8 mouse cellular contexts compared by ENCODE assay signal in genomic region chr6:60828047-60828428, GRCm38 (mm10). TPM values are rescaled to one million over a fixed set of nuclear protein-coding genes. Genes with fewer than 3 reads are reported as not detected.
DNase-seq lines count a peak whose midpoint lies in the region; ATAC-seq lines count a peak whose summit lies in the region.

No protein-coding gene starts in this region.

- H3K27me3 ChIP-seq in heart, embryonic 16.5 days (ENCODE audit: control insufficient read depth, insufficient read depth, low read length), result no peaks in the 10 kb centered on the region; the same call in 1 of the 2 replicates
- H3K27me3 ChIP-seq in hindbrain, embryonic 14.5 days (ENCODE audit: control insufficient read depth, insufficient read depth, low read length), result no peaks in the 10 kb centered on the region
- H3K27me3 ChIP-seq in midbrain, embryonic 13.5 days, result no peaks in the 10 kb centered on the region; the same call in 1 of the 2 replicates

- H3K9ac ChIP-seq in heart, embryonic 16.5 days (ENCODE audit: low read length), result no peak overlapping the region; the same call in 1 of the 2 replicates
- peak overlapping the region; percentile 65 for H3K9ac ChIP-seq in hindbrain, embryonic 14.5 days
- peak overlapping the region; percentile 66 for H3K9ac ChIP-seq in midbrain, embryonic 13.5 days (replicated peaks)

- DNase-seq in heart, adult 9 months (ENCODE audit: low spot score in 2 of 2), result no peak
- no peak for DNase-seq in hindbrain, embryonic 14.5 days (ENCODE audit: low spot score)
- DNase-seq in adrenal gland, adult (ENCODE audit: inconsistent age in 2 of 2, low spot score in 1 of 2), result no peak
- DNase-seq in layer of hippocampus, postnatal 10 days (ENCODE audit: low spot score in 2 of 2), result no peak
- DNase-seq in right cerebral cortex, postnatal 14 days, result no peak

- 28% methylated on average over 1 of the region's 1 CpGs for WGBS in heart, embryonic 16.5 days
- 59% methylated on average over 1 of the region's 1 CpGs for WGBS in hindbrain, embryonic 14.5 days
- WGBS in midbrain, embryonic 13.5 days, result 67% methylated on average over 1 of the region's 1 CpGs

- peaks cover 4% of the 10 kb centered on the region; the same call in 1 of the 2 replicates for H3K4me1 ChIP-seq in heart, embryonic 16.5 days (ENCODE audit: control insufficient read depth, insufficient read depth, low read length)
- peaks cover 5% of the 10 kb centered on the region; the same call in 1 of the 2 replicates for H3K4me1 ChIP-seq in hindbrain, embryonic 14.5 days (replicated peaks; ENCODE audit: control insufficient read depth, insufficient read depth, low read length)
- H3K4me1 ChIP-seq in midbrain, embryonic 13.5 days (replicated peaks), result peaks cover 17% of the 10 kb centered on the region

- H3K4me2 ChIP-seq in heart, embryonic 16.5 days (ENCODE audit: low read depth, low read length), result peak overlapping the region; percentile 77
- peak overlapping the region; percentile 71 for H3K4me2 ChIP-seq in hindbrain, embryonic 14.5 days (replicated peaks)
- H3K4me2 ChIP-seq in midbrain, embryonic 13.5 days (replicated peaks), result peak overlapping the region; percentile 75

- H3K9me3 ChIP-seq in heart, embryonic 16.5 days (replicated peaks; ENCODE audit: control insufficient read depth, low read length), result no peaks in the 10 kb centered on the region
- H3K9me3 ChIP-seq in hindbrain, embryonic 14.5 days (ENCODE audit: control insufficient read depth, low read length), result no peaks in the 10 kb centered on the region
- H3K9me3 ChIP-seq in midbrain, embryonic 13.5 days, result no peaks in the 10 kb centered on the region

- no peaks in the 10 kb centered on the region for H3K36me3 ChIP-seq in heart, embryonic 16.5 days (ENCODE audit: control insufficient read depth, insufficient read depth)
- H3K36me3 ChIP-seq in hindbrain, embryonic 14.5 days (replicated peaks; ENCODE audit: control insufficient read depth, insufficient read depth), result no peaks in the 10 kb centered on the region
- H3K36me3 ChIP-seq in midbrain, embryonic 13.5 days, result no peaks in the 10 kb centered on the region

- no peak for ATAC-seq in heart, embryonic 16.5 days (replicated peaks; ENCODE audit: extremely low read depth, insufficient read depth, low FRiP score)
- ATAC-seq in common myeloid progenitor, adult 5-6 weeks (replicated peaks; ENCODE audit: low read depth, poor library complexity, severe bottlenecking), result peak; percentile 86
- no peak for ATAC-seq in hindbrain, embryonic 14.5 days (ENCODE audit: low FRiP score)
- no peak; the same call in 1 of the 2 replicates for ATAC-seq in midbrain, embryonic 13.5 days

- peak overlapping the region; percentile 64 for H3K4me3 ChIP-seq in heart, embryonic 16.5 days (ENCODE audit: low read length)
- H3K4me3 ChIP-seq in hindbrain, embryonic 14.5 days (replicated peaks; ENCODE audit: low read length), result peak overlapping the region; percentile 43
- H3K4me3 ChIP-seq in midbrain, embryonic 13.5 days (replicated peaks), result peak overlapping the region; percentile 58

- H3K27ac ChIP-seq in heart, embryonic 16.5 days (ENCODE audit: low read length), result no peak overlapping the region
- H3K27ac ChIP-seq in hindbrain, embryonic 14.5 days, result 0 out of 2 replicates have a peak overlapping the region, but pooled peaks have one; percentile 85
- peak overlapping the region; percentile 81; the same call in 1 of the 2 replicates for H3K27ac ChIP-seq in midbrain, embryonic 13.5 days

RNA-seq across cellular contexts. Expression of gene Snca, which starts 1.6 kb away (rescaled TPM):
- polyA plus RNA-seq in heart, embryonic 16.5 days (2015; fragmentation: Nextera tagmentation; extraction: Ambion mirVana), result 88.1 and 104 TPM in 2 replicates
- total RNA-seq in common myeloid progenitor, adult 5-6 weeks (2017), result 10.5 and 12.8 TPM in 2 replicates
- polyA plus RNA-seq in hindbrain, embryonic 14.5 days (2014; fragmentation: Nextera tagmentation; extraction: Ambion mirVana), result 235 and 295 TPM in 2 replicates
- 68.4 and 87.2 TPM in 2 replicates for polyA plus RNA-seq in midbrain, embryonic 13.5 days (2015; fragmentation: Nextera tagmentation; extraction: Ambion mirVana)
- total RNA-seq in layer of hippocampus, postnatal 10 days (2021), result 100 to 1,000 TPM; 848 to 956 TPM
